Mouse (Mus musculus): ENCODE results near the gene Kcp. TPM values are rescaled to one million over a fixed set of nuclear protein-coding genes. Genes with fewer than 3 reads are reported as not detected.
A peak's percentile ranks its signal among the peaks of the same experiment; 100 is the strongest.

Kcp gene
- polyA plus RNA-seq, 1 experiment from 2014 or later, result 3.8 TPM

DNA sequence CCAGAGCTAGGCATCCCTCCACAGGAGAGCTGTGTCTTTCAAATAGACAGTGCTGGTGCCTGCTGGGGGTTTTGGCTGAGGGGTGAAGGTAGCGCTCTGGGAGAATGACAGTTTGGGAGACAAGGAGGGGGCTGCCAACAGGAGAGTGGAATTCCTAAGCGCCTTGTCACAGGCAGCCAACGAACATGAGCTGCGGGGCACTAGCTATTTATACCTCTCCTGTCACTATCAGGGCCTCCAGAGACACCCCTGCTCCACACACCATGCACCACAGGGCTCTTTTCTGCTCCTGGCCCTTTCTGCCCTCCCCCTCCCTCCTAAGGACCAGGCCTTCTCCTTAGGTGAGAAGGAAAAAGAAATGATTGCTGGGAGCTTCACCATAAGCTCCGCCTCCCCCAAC, 76.3 kb downstream of the Kcp start:
- Histone ChIP-seq H3K4me1 (replicated peaks; ENCODE audit: control insufficient read depth, insufficient read depth) (no peaks in the 10 kb centered on the region), H3K9ac (ENCODE audit: low read length) (no peak overlapping the region), H3K27me3 (ENCODE audit: control insufficient read depth, insufficient read depth, low read length) (peaks cover 3% of the 10 kb centered on the region; the same call in 1 of the 2 replicates), H3K4me3 (ENCODE audit: low read depth, low read length) (no peak overlapping the region), H3K27ac (replicated peaks) (no peak overlapping the region), H3K4me2 (replicated peaks; ENCODE audit: low read depth) (no peak overlapping the region), H3K36me3 (ENCODE audit: control insufficient read depth, insufficient read depth, low read length) (no peaks in the 10 kb centered on the region), H3K9me3 (ENCODE audit: control insufficient read depth, low read length) (no peaks in the 10 kb centered on the region)
- TF ChIP-seq EP300 (optimal IDR thresholded peaks at IDR 0.05), result no peak
- no peak for TF ChIP-seq CTCF (IDR thresholded peaks at IDR 0.05; ENCODE audit: low read depth)
- DNase-seq (ENCODE audit: low spot score), result peak; percentile 10
- ATAC-seq (ENCODE audit: low FRiP score, low TSS enrichment), result no peak
- WGBS, result 39% methylated on average over 5 of the region's 5 CpGs

GRCm38 (mm10) chr6:29430681-29431420, 76.9 kb downstream of the Kcp start:
- Histone ChIP-seq H3K9ac (ENCODE audit: low read length) (no peak overlapping the region), H3K36me3 (ENCODE audit: control insufficient read depth, insufficient read depth, low read length) (no peaks in the 10 kb centered on the region), H3K27ac (replicated peaks) (no peak overlapping the region), H3K27me3 (ENCODE audit: control insufficient read depth, insufficient read depth, low read length) (peaks cover 3% of the 10 kb centered on the region; the same call in 1 of the 2 replicates), H3K4me3 (ENCODE audit: low read depth, low read length) (no peak overlapping the region), H3K9me3 (ENCODE audit: control insufficient read depth, low read length) (no peaks in the 10 kb centered on the region), H3K4me1 (replicated peaks; ENCODE audit: control insufficient read depth, insufficient read depth) (no peaks in the 10 kb centered on the region), H3K4me2 (replicated peaks; ENCODE audit: low read depth) (no peak overlapping the region)
- ATAC-seq (ENCODE audit: low FRiP score, low TSS enrichment) (no peak), DNase-seq (ENCODE audit: low spot score) (peak; percentile 12)
- 59% methylated on average over 15 of the region's 15 CpGs for WGBS
- TF ChIP-seq EP300 (optimal IDR thresholded peaks at IDR 0.05), result no peak
- TF ChIP-seq CTCF (IDR thresholded peaks at IDR 0.05; ENCODE audit: low read depth), result peak; percentile 14; the same call in 1 of the 2 replicates

DNA sequence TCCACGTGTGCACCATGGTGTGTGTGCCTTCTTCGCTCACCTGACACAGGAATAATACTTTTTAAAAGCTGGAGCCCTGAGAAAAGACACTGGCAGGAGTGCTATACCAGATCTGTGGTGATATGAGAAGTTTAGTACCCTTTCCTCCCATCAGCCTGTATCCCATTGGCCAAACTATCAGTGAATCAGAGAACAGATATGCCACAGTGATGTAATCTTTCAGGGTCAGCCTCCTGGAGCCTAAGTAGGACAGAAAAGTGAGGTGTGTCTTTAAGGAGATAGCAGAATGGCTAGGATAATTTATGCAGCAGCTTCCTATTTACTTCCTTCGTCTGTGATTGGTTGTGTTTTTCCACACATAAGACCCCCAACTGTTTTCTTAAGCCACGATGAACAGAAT, 79.6 kb downstream of the Kcp start:
- H3K4me3 ChIP-seq (ENCODE audit: low read depth, low read length), result no peak overlapping the region
- no peaks in the 10 kb centered on the region for H3K36me3 ChIP-seq (ENCODE audit: control insufficient read depth, insufficient read depth, low read length)
- H3K4me1 ChIP-seq (replicated peaks; ENCODE audit: control insufficient read depth, insufficient read depth), result no peaks in the 10 kb centered on the region
- no peak overlapping the region for H3K4me2 ChIP-seq (replicated peaks; ENCODE audit: low read depth)
- no peaks in the 10 kb centered on the region for H3K27me3 ChIP-seq (ENCODE audit: control insufficient read depth, insufficient read depth, low read length)
- no peak overlapping the region for H3K9ac ChIP-seq (ENCODE audit: low read length)
- no peaks in the 10 kb centered on the region for H3K9me3 ChIP-seq (ENCODE audit: control insufficient read depth, low read length)
- DNase-seq (ENCODE audit: low spot score), result no peak
- no peak for ATAC-seq (ENCODE audit: low FRiP score, low TSS enrichment)
- TF ChIP-seq CTCF (IDR thresholded peaks at IDR 0.05; ENCODE audit: low read depth) (no peak), EP300 (optimal IDR thresholded peaks at IDR 0.05) (no peak)
- no peak overlapping the region for H3K27ac ChIP-seq (replicated peaks)
- 59% methylated on average over 4 of the region's 4 CpGs for WGBS

DNA sequence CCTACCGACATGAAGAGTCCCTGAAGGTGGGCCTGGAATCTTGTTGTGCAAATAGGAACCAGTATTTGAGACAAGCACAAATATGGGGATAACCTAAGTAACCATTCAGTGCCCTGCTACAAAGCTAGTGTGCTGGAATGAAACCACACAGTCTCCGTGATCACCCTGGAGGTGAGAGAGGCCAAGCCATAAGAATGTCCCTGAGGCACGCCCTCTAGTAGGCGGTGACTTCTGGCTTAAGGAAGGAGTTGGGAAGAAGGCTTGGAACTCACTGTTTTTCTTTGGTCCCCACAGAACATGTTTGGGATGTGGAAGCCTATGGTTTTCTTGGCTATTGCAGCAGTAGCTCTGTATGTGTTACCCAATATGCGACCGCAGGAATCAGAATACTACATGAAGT, 81.4 kb downstream of the Kcp start:
- WGBS, result 59% methylated on average over 6 of the region's 6 CpGs
- H3K4me2 ChIP-seq (replicated peaks; ENCODE audit: low read depth), result no peak overlapping the region
- DNase-seq (ENCODE audit: low spot score) (no peak), ATAC-seq (ENCODE audit: low FRiP score, low TSS enrichment) (no peak)
- H3K9ac ChIP-seq (ENCODE audit: low read length), result no peak overlapping the region
- H3K27ac ChIP-seq (replicated peaks), result no peak overlapping the region
- no peak for TF ChIP-seq EP300 (optimal IDR thresholded peaks at IDR 0.05)
- no peak for TF ChIP-seq CTCF (IDR thresholded peaks at IDR 0.05; ENCODE audit: low read depth)
- no peaks in the 10 kb centered on the region for H3K4me1 ChIP-seq (replicated peaks; ENCODE audit: control insufficient read depth, insufficient read depth)
- no peaks in the 10 kb centered on the region for H3K27me3 ChIP-seq (ENCODE audit: control insufficient read depth, insufficient read depth, low read length)
- H3K4me3 ChIP-seq (ENCODE audit: low read depth, low read length), result no peak overlapping the region
- H3K9me3 ChIP-seq (ENCODE audit: control insufficient read depth, low read length), result no peaks in the 10 kb centered on the region
- H3K36me3 ChIP-seq (ENCODE audit: control insufficient read depth, insufficient read depth, low read length), result no peaks in the 10 kb centered on the region

- Histone ChIP-seq H3K4me1 (replicated peaks; ENCODE audit: control insufficient read depth, insufficient read depth) (no peaks in the 10 kb centered on the region), H3K4me2 (replicated peaks; ENCODE audit: low read depth) (no peak overlapping the region), H3K36me3 (ENCODE audit: control insufficient read depth, insufficient read depth, low read length) (no peaks in the 10 kb centered on the region), H3K4me3 (ENCODE audit: low read depth, low read length) (no peak overlapping the region), H3K27ac (replicated peaks) (no peak overlapping the region), H3K9ac (ENCODE audit: low read length) (no peak overlapping the region), H3K9me3 (ENCODE audit: control insufficient read depth, low read length) (no peaks in the 10 kb centered on the region), H3K27me3 (ENCODE audit: control insufficient read depth, insufficient read depth, low read length) (no peaks in the 10 kb centered on the region)
- ATAC-seq (ENCODE audit: low FRiP score, low TSS enrichment) (no peak), DNase-seq (ENCODE audit: low spot score) (no peak)
- no peak for TF ChIP-seq CTCF (IDR thresholded peaks at IDR 0.05; ENCODE audit: low read depth)
- no peak for TF ChIP-seq EP300 (optimal IDR thresholded peaks at IDR 0.05)
- 84% methylated on average over 8 of the region's 8 CpGs for WGBS
These were observed 82.6 kb downstream of the Kcp start for GRCm38 (mm10) chr6:29425118-29425517.

Other genes with a start within 250 kb of the Kcp start
- gene Hilpda, start 235.5 kb downstream of the Kcp start, polyA plus RNA-seq (2015; fragmentation: Nextera tagmentation; extraction: Ambion mirVana), result 29.8 and 34.1 TPM in 2 replicates
- gene Fam71f2, start 228.4 kb downstream of the Kcp start, polyA plus RNA-seq (2015; fragmentation: Nextera tagmentation; extraction: Ambion mirVana), result 0.11 TPM in 1 of 2 replicates, not detected in the other
- gene Fam71f1, start 188.8 kb downstream of the Kcp start, polyA plus RNA-seq (2015; fragmentation: Nextera tagmentation; extraction: Ambion mirVana), result not detected in 2 replicates
- gene Calu, start 159.9 kb downstream of the Kcp start, polyA plus RNA-seq (2015; fragmentation: Nextera tagmentation; extraction: Ambion mirVana), result 174 and 205 TPM in 2 replicates
- gene Opn1sw, start 119.5 kb downstream of the Kcp start, polyA plus RNA-seq (2015; fragmentation: Nextera tagmentation; extraction: Ambion mirVana), result 1.9 and 2.1 TPM in 2 replicates
- 12.4 and 12.6 TPM in 2 replicates for gene Ccdc136, start 111.6 kb downstream of the Kcp start, polyA plus RNA-seq (2015; fragmentation: Nextera tagmentation; extraction: Ambion mirVana)
- 5.5 and 5.9 TPM in 2 replicates for gene Flnc, start 74.7 kb downstream of the Kcp start, polyA plus RNA-seq (2015; fragmentation: Nextera tagmentation; extraction: Ambion mirVana)
- 263 and 269 TPM in 2 replicates for gene Atp6v1f, start 40.2 kb downstream of the Kcp start, polyA plus RNA-seq (2015; fragmentation: Nextera tagmentation; extraction: Ambion mirVana)
- gene Atp6v1fnb, start 36.5 kb downstream of the Kcp start, polyA plus RNA-seq (2015; fragmentation: Nextera tagmentation; extraction: Ambion mirVana), result not detected in 2 replicates
- 9.3 and 11.5 TPM in 2 replicates for gene Irf5, start 18.7 kb upstream of the Kcp start, polyA plus RNA-seq (2015; fragmentation: Nextera tagmentation; extraction: Ambion mirVana)
- 33.3 and 33.8 TPM in 2 replicates for gene Tnpo3, start 101.9 kb upstream of the Kcp start, polyA plus RNA-seq (2015; fragmentation: Nextera tagmentation; extraction: Ambion mirVana)
- 4.0 and 4.4 TPM in 2 replicates for gene Tspan33, start 186.3 kb upstream of the Kcp start, polyA plus RNA-seq (2015; fragmentation: Nextera tagmentation; extraction: Ambion mirVana)
- gene Smo, start 227.6 kb upstream of the Kcp start, polyA plus RNA-seq (2015; fragmentation: Nextera tagmentation; extraction: Ambion mirVana), result 10.8 and 14.1 TPM in 2 replicates